20 mouse cellular contexts compared by ENCODE assay signal in the genomic region with DNA sequence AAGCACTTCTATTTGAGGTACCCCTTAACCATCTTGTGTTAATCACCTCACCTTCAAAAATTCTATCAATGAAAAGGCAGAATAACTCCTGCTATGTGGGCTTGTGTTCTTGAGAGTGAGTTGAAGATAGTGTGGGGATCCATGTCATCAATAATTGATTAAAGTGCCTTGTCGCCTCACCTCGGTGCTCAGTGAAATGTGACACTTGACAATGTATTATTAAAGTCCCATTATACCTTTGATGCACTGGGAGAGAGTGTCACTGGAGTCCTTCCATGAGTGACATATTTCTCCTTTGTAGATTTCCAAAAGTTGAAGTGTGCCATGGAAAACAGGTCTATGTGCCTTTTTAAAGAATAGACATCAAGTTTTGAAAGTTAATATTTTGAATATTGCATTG.
A peak's percentile ranks its signal among the peaks of the same experiment; 100 is the strongest.
DNase-seq lines count a peak whose midpoint lies in the region; ATAC-seq and TF ChIP-seq lines count a peak whose summit lies in the region.
"Had no signal": no experiment of that assay in that cellular context is flagged by ENCODE, and none has a peak within 500 bp of the region (broad histone marks: within the 10 kb centered on the region; RNA-seq: fewer than 3 reads in every experiment).

No protein-coding gene starts in this region.

- no peaks in the 10 kb centered on the region for H3K4me1 ChIP-seq in midbrain, embryonic 14.5 days (ENCODE audit: control insufficient read depth, insufficient read depth, low read length)
- no peaks in the 10 kb centered on the region for H3K4me1 ChIP-seq in midbrain, postnatal 0 days (ENCODE audit: insufficient read depth, low read length)
- no peaks in the 10 kb centered on the region for H3K4me1 ChIP-seq in midbrain, embryonic 16.5 days (ENCODE audit: control insufficient read depth, insufficient read depth, low read length)
- no peaks in the 10 kb centered on the region for H3K4me1 ChIP-seq in embryonic facial prominence, embryonic 10.5 days
- H3K4me1 ChIP-seq: embryonic facial prominence, embryonic 12.5 days; forebrain, embryonic 13.5 days; forebrain, embryonic 15.5 days had no signal

- 65% methylated on average over 2 of the region's 2 CpGs for WGBS in midbrain, embryonic 14.5 days
- 64% methylated on average over 2 of the region's 2 CpGs for WGBS in midbrain, postnatal 0 days
- 72% methylated on average over 2 of the region's 2 CpGs for WGBS in midbrain, embryonic 16.5 days
- WGBS in embryonic facial prominence, embryonic 10.5 days = 72% methylated on average over 2 of the region's 2 CpGs

- peak; percentile 17 for DNase-seq in midbrain, embryonic 14.5 days
- no peak for DNase-seq in midbrain, postnatal 0 days (ENCODE audit: low spot score)
- DNase-seq in brain, embryonic 14.5 days (ENCODE audit: low read depth) = peak; percentile 37
- DNase-seq in retina, postnatal 1 day = peak; percentile 6
- no peak for DNase-seq in embryonic facial prominence, embryonic 10.5 days (ENCODE audit: low spot score)
- no peak for DNase-seq in gastrocnemius, adult 18-20 months (ENCODE audit: low spot score)
- DNase-seq: adrenal gland, adult 2 months; adrenal gland, postnatal 10 days; adrenal gland, postnatal 25 days; cerebellum, adult 11-12 months; cerebellum, adult 2 months; cerebellum, adult 9-10 months; cerebellum, postnatal 10 days; cerebellum, postnatal 25 days; embryo, embryonic 11 days; forebrain, postnatal 0 days had no signal

- H3K9me3 ChIP-seq in midbrain, embryonic 14.5 days (ENCODE audit: control insufficient read depth, low read length) = no peaks in the 10 kb centered on the region
- H3K9me3 ChIP-seq in midbrain, postnatal 0 days (ENCODE audit: low read length) = no peaks in the 10 kb centered on the region
- H3K9me3 ChIP-seq in midbrain, embryonic 16.5 days (replicated peaks; ENCODE audit: control insufficient read depth, low read length, poor library complexity, severe bottlenecking) = no peaks in the 10 kb centered on the region
- H3K9me3 ChIP-seq in embryonic facial prominence, embryonic 10.5 days = no peaks in the 10 kb centered on the region
- H3K9me3 ChIP-seq: embryonic facial prominence, embryonic 12.5 days; forebrain, embryonic 13.5 days; forebrain, embryonic 15.5 days had no signal

- no peak; the same call in 1 of the 2 replicates for ATAC-seq in midbrain, embryonic 14.5 days (ENCODE audit: low FRiP score, low TSS enrichment)
- ATAC-seq in midbrain, postnatal 0 days (ENCODE audit: low FRiP score) = no peak
- ATAC-seq in midbrain, embryonic 16.5 days = peak; percentile 56
- ATAC-seq: forebrain, embryonic 13.5 days; forebrain, embryonic 15.5 days; forebrain, postnatal 0 days had no signal

- no peaks in the 10 kb centered on the region for H3K36me3 ChIP-seq in midbrain, embryonic 14.5 days (ENCODE audit: control insufficient read depth, insufficient read depth, low read length)
- no peaks in the 10 kb centered on the region for H3K36me3 ChIP-seq in midbrain, postnatal 0 days (ENCODE audit: insufficient read depth, low read length)
- H3K36me3 ChIP-seq in midbrain, embryonic 16.5 days (ENCODE audit: control insufficient read depth, insufficient read depth, low read length) = no peaks in the 10 kb centered on the region
- H3K36me3 ChIP-seq in embryonic facial prominence, embryonic 10.5 days (replicated peaks) = no peaks in the 10 kb centered on the region
- H3K36me3 ChIP-seq: embryonic facial prominence, embryonic 12.5 days; forebrain, embryonic 15.5 days had no signal

- no peaks in the 10 kb centered on the region for H3K27me3 ChIP-seq in midbrain, embryonic 14.5 days (ENCODE audit: control insufficient read depth, insufficient read depth, low read length)
- no peaks in the 10 kb centered on the region for H3K27me3 ChIP-seq in midbrain, postnatal 0 days (ENCODE audit: insufficient read depth, low read length)
- no peaks in the 10 kb centered on the region for H3K27me3 ChIP-seq in midbrain, embryonic 16.5 days (ENCODE audit: control insufficient read depth, insufficient read depth, low read depth, low read length)
- no peaks in the 10 kb centered on the region for H3K27me3 ChIP-seq in embryonic facial prominence, embryonic 10.5 days (replicated peaks; ENCODE audit: low read depth, poor library complexity, severe bottlenecking)
- H3K27me3 ChIP-seq: embryonic facial prominence, embryonic 12.5 days; forebrain, embryonic 13.5 days; forebrain, embryonic 15.5 days had no signal

- H3K27ac ChIP-seq in midbrain, embryonic 14.5 days (replicated peaks; ENCODE audit: low read depth, low read length) = no peak overlapping the region
- no peak overlapping the region for H3K27ac ChIP-seq in midbrain, postnatal 0 days (ENCODE audit: low read depth, low read length)
- no peak overlapping the region for H3K27ac ChIP-seq in midbrain, embryonic 16.5 days (ENCODE audit: low read length)
- H3K27ac ChIP-seq in embryonic facial prominence, embryonic 10.5 days (replicated peaks) = no peak overlapping the region
- H3K27ac ChIP-seq: embryonic facial prominence, embryonic 12.5 days; forebrain, embryonic 13.5 days; forebrain, embryonic 15.5 days had no signal

- H3K4me3 ChIP-seq in midbrain, embryonic 14.5 days (replicated peaks; ENCODE audit: low read depth, low read length) = no peak overlapping the region
- H3K4me3 ChIP-seq in midbrain, postnatal 0 days (ENCODE audit: low read depth, low read length) = no peak overlapping the region
- no peak overlapping the region for H3K4me3 ChIP-seq in midbrain, embryonic 16.5 days (ENCODE audit: low read depth, low read length)
- no peak overlapping the region for H3K4me3 ChIP-seq in embryonic facial prominence, embryonic 10.5 days
- H3K4me3 ChIP-seq: embryonic facial prominence, embryonic 12.5 days; forebrain, embryonic 13.5 days; forebrain, embryonic 15.5 days had no signal

- no peak overlapping the region for H3K9ac ChIP-seq in midbrain, embryonic 14.5 days (replicated peaks; ENCODE audit: low read length)
- H3K9ac ChIP-seq in midbrain, postnatal 0 days (replicated peaks; ENCODE audit: low read length, poor library complexity, severe bottlenecking) = no peak overlapping the region
- H3K9ac ChIP-seq in midbrain, embryonic 16.5 days (ENCODE audit: low read depth, low read length) = no peak overlapping the region
- H3K9ac ChIP-seq: embryonic facial prominence, embryonic 12.5 days; forebrain, embryonic 13.5 days; forebrain, embryonic 15.5 days; forebrain, postnatal 0 days had no signal

- no peak for TF ChIP-seq CTCF in midbrain, postnatal 0 days (IDR thresholded peaks at IDR 0.05)
- TF ChIP-seq CTCF in brain, embryonic 14.5 days (IDR thresholded peaks at IDR 0.05; ENCODE audit: borderline replicate concordance, extremely low read depth, insufficient read depth, insufficient read length) = no peak

- TF ChIP-seq POLR2A in brain, embryonic 14.5 days (IDR thresholded peaks at IDR 0.05; ENCODE audit: borderline replicate concordance, extremely low read depth, insufficient read depth, insufficient read length, poor library complexity, severe bottlenecking) = no peak

- no peak overlapping the region for H3K4me2 ChIP-seq in midbrain, embryonic 14.5 days (ENCODE audit: low read length)
- H3K4me2 ChIP-seq in midbrain, postnatal 0 days (ENCODE audit: low read depth, low read length, poor library complexity, severe bottlenecking) = no peak overlapping the region
- H3K4me2 ChIP-seq in midbrain, embryonic 16.5 days (ENCODE audit: low read length) = no peak overlapping the region
- H3K4me2 ChIP-seq: embryonic facial prominence, embryonic 12.5 days; forebrain, embryonic 13.5 days; forebrain, embryonic 15.5 days had no signal

Comparison
In these comparisons a context has a peak if more than half of its experiments do, and no peak if none do; other contexts are left out.
1. DNase-seq: peak in midbrain, embryonic 14.5 days (single experiment), brain, embryonic 14.5 days (single experiment) and retina, postnatal 1 day (single experiment); none in midbrain, postnatal 0 days (single experiment), embryonic facial prominence, embryonic 10.5 days (single experiment) and gastrocnemius, adult 18-20 months (single experiment).